Mouse (Mus musculus): Measurements from ENCODE around the gene Hoga1. TPM values are rescaled to one million over a fixed set of nuclear protein-coding genes. Genes with fewer than 3 reads are reported as not detected.

Gene Hoga1
- polyA plus RNA-seq (2012; rRNA removed), result 1.8 and 2.8 TPM in 2 replicates

DNA sequence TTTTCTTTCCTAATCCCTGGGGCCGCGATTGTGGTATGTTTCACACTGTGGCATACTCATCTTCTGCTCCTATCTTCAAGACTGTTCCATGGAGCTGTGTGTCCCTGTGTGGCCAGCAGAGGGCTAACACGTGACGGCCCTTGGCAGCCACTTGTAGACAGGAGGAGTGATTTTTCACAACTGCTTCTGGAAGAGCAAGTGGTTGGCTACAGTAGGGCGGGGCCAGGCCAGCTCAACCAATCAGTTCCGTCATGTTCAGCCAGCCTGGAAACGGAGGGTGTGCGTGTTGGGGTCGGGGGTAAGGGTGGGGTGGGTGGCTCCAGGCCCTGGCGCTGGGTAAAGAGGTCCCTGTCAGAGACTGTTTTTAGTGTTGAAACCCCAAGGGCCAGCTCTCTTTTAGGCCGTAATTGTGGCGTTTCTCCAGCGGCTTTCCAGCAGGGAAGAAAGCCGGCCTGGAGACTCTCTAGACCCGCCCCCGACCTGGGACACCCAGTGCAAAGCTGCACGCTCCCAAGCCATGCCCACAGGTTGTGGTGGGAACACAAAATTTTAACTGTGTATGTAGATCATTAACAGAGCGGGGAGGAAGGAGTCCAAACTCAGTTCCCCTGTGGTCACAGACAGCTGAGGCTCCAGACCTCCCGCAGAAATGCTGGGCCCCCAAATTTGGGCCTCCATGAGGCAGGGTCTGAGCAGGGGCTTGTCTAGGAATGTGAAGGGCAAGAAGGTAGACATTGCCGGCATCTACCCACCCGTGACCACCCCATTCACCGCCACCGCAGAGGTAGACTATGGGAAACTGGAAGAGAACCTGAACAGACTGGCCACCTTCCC is at the start of gene Hoga1:
TSS of gene Hoga1 (plus strand) at position 342 of the 834 bp plus-strand sequence.

DNA sequence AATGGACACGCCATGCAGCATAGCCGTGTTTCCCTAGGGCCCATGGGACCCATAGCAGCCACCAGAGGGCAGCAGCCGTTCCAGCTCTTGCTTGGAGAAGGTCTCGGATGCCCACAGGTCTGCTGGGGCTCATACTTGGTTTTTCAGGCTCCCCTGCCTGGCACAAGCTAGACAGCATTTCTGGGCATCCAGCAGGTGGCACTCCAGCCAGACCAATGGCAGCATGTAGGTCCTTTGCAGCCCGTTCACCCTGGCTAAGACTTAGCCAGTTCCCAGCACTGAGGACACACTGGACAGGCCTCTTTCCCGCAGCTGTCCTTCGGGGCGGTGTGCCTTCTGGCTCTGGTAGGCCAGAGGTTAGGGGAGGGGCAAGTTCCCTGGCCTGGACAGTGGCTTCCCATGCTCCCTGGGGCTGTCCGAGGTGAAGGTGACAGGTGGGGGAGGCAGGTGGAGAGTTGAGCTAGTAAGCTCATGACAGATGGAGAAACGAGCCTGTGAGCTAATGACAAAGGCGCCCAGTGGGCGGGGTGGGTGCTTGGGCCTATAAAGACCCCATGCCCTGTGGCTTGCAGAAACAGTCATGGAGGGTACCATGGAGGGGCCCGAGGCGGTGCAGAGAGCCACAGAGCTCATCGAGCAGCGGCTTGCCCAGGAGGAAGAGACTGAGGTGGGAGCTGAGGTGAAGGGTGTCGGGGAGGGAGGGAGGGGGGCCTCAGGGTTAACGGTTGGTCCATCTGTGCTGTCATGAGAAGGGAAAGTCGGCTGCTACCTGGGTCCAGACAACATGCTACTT is 9.8 kb upstream of the Hoga1 start, which contains the start of gene Ankrd2:
TSS of gene Ankrd2 (plus strand) at position 545 of the 793 bp plus-strand sequence.

DNA sequence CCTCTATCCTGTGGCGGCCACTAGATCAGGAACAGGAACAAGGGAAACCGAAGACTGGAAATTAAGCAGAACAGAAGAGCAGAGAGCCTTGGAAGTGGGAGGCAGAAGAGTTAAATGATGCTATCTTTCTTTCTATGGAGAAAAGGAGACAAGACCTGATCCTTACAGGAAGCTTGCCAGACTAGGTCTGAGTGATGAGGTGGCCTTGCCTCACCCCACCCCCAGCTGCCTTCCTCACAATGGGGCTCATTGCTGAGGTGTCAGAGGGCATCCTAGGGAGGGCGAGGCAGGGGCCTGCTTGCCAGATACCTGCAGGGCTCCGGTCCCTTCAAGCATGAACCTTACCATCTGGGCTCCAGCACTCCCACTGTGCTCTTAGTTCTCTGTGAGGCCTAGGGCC is 6.5 kb downstream of the Hoga1 start, which contains the start of gene 4933411K16Rik:
TSS of gene 4933411K16Rik (plus strand) at position 301 of the 400 bp plus-strand sequence.

DNA sequence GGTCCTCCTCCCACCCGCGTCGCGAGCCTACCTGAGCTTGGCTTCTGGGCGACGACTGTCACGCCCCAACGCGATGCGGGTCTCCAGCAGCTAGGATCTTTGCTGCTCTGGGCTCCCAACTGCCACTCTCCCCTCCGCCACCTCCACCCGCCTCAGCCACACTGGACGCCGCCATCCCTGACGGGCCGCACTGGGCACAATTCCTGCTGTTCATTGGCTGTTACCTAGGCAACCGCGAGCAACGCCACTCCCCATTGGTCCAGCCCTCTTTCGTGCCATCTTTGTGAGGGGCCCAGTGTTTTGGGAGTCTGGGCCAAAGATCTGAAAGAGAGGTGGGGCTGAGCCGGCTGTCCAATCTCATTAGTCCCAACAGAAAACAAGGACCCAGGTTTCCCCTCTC is 40.8 kb downstream of the Hoga1 start, which contains the start of gene Morn4:
TSS of gene Morn4 (minus strand) at position 192 of the 400 bp plus-strand sequence.

DNA sequence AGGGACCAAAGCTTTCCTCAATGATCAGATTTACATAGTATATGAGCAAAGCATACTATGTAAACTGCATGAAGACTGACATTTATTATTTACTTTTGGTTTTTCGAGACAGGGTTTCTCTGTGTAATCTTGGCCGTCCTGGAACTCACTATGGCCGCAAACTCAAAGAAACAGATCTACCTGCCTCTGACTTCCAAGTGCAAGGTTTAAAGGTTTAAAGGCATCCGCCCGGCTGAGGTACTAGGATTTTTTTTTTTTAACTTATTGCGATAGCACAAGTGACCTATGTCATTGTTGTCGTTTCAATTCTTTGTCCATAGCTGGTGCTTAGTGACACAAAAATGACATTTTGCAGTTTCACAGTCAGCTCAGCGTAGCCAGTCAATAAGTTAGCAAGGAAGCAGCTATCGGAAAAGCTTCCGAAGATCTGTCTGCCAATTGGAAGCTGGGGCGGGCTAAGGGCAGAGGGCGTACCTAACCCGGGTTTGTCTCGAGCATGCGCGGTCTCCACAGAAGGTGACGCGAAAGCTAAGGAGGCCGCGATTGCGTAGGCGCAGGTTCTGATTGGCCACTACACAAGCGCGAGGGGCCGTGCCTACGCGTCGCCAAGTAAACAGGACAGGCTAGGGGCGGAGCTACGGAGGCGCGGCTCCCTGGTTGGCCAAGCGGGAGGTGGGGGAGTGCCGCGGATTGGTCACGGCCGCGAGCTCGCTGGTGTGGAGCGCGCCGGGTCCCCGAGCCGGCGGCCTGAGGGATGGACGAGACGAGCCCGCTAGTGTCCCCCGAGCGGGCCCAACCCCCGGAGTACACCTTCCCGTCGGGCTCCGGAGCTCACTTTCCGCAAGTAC is 44.6 kb downstream of the Hoga1 start, which contains the start of gene Pi4k2a:
TSS of gene Pi4k2a (plus strand) at position 723 of the 848 bp plus-strand sequence.

Other genes with a start within 250 kb of the Hoga1 start
- gene Arhgap19, start 243.6 kb upstream of the Hoga1 start, polyA plus RNA-seq (2012; rRNA removed), result 34.4 and 46.3 TPM in 2 replicates
- gene Frat1, start 215.6 kb upstream of the Hoga1 start, polyA plus RNA-seq (2012; rRNA removed), result 4.0 and 4.1 TPM in 2 replicates
- gene Frat2, start 197.5 kb upstream of the Hoga1 start, polyA plus RNA-seq (2012; rRNA removed), result 8.5 and 19.1 TPM in 2 replicates
- gene Rrp12, start 149.4 kb upstream of the Hoga1 start, polyA plus RNA-seq (2012; rRNA removed), result 15.6 and 20.9 TPM in 2 replicates
- gene Pgam1, start 133.7 kb upstream of the Hoga1 start, polyA plus RNA-seq (2012; rRNA removed), result 479 and 499 TPM in 2 replicates
- gene Exosc1, start 112.2 kb upstream of the Hoga1 start, polyA plus RNA-seq (2012; rRNA removed), result 42.9 and 47.1 TPM in 2 replicates
- 66.0 and 88.5 TPM in 2 replicates for gene Zdhhc16, start 112.1 kb upstream of the Hoga1 start, polyA plus RNA-seq (2012; rRNA removed)
- 50.6 and 72.5 TPM in 2 replicates for gene Mms19, start 64.5 kb upstream of the Hoga1 start, polyA plus RNA-seq (2012; rRNA removed)
- gene Ubtd1, start 63.8 kb upstream of the Hoga1 start, polyA plus RNA-seq (2012; rRNA removed), result 11.9 and 16.2 TPM in 2 replicates
- gene Ankrd2, start 9.6 kb upstream of the Hoga1 start, polyA plus RNA-seq (2012; rRNA removed), result 0.08 and 0.11 TPM in 2 replicates
- 0.50 and 0.51 TPM in 2 replicates for gene 4933411K16Rik, start 6.6 kb downstream of the Hoga1 start, polyA plus RNA-seq (2012; rRNA removed)
- 48.5 and 49.9 TPM in 2 replicates for gene Morn4, start 40.7 kb downstream of the Hoga1 start, polyA plus RNA-seq (2012; rRNA removed)
- gene Pi4k2a, start 44.9 kb downstream of the Hoga1 start, polyA plus RNA-seq (2012; rRNA removed), result 36.2 and 37.6 TPM in 2 replicates
- 4.8 and 8.6 TPM in 2 replicates for gene Avpi1, start 83.4 kb downstream of the Hoga1 start, polyA plus RNA-seq (2012; rRNA removed)
- 16.4 and 35.8 TPM in 2 replicates for gene Marveld1, start 101.8 kb downstream of the Hoga1 start, polyA plus RNA-seq (2012; rRNA removed)
- gene Zfyve27, start 118.3 kb downstream of the Hoga1 start, polyA plus RNA-seq (2012; rRNA removed), result 60.0 and 62.2 TPM in 2 replicates
- gene Sfrp5, start 156.6 kb downstream of the Hoga1 start, polyA plus RNA-seq (2012; rRNA removed), result 0.58 and 2.3 TPM in 2 replicates
- gene Golga7b, start 202.0 kb downstream of the Hoga1 start, polyA plus RNA-seq (2012; rRNA removed), result 3.2 and 3.3 TPM in 2 replicates